Mouse (Mus musculus) cerebellum, postnatal 4 days (tissue): Measurements from ENCODE around the gene Samd9l.
"Not testable (repeated sequence)": the region's sequence is repeated elsewhere in the genome, so short reads cannot be mapped to it uniquely, and the experiment has no call there.

Source experiments
- DNase-seq, 2 experiments: peaks; one replicate each; pipeline ENCODE4 v3.0.0; 2022; ENCODE audit warnings: low spot score in 2 of 2, mixed read lengths in 1 of 2

The Samd9l gene

GRCm38 (mm10) chr6:3343603-3344247, 55.6 kb downstream of the Samd9l start:
- not testable (repeated sequence) for DNase-seq

GRCm38 (mm10) chr6:3341479-3341878, 57.9 kb downstream of the Samd9l start:
- DNase-seq, result no peak

GRCm38 (mm10) chr6:3340928-3341327, 58.4 kb downstream of the Samd9l start:
- DNase-seq, result not testable (repeated sequence)

- DNase-seq, result not testable (repeated sequence)
Observed at GRCm38 (mm10) chr6:3339131-3339530, 60.2 kb downstream of the Samd9l start.
